Mouse (Mus musculus): ENCODE data around the gene Gm867. TPM values are rescaled to one million over a fixed set of nuclear protein-coding genes. Genes with fewer than 3 reads are reported as not detected.

Gene Gm867
- polyA plus RNA-seq, 1 experiment from 2014 or later: 0.20 TPM

GRCm38 (mm10) chr10:75889406-75890153, 50.9 kb downstream of the Gm867 start:
- H3K9ac ChIP-seq (replicated peaks; ENCODE audit: low read depth, low read length): no peak overlapping the region; the same call in 1 of the 2 replicates

More at GRCm38 (mm10) chr10:75889406-75890153, 50.9 kb downstream of the Gm867 start:
- Histone ChIP-seq H3K27ac (ENCODE audit: low read length) (no peak overlapping the region), H3K4me3 (replicated peaks; ENCODE audit: low read length) (no peak overlapping the region), H3K27me3 (replicated peaks; ENCODE audit: control insufficient read depth, insufficient read depth, low read length) (no peaks in the 10 kb centered on the region), H3K9me3 (ENCODE audit: control insufficient read depth, low read length) (no peaks in the 10 kb centered on the region), H3K36me3 (ENCODE audit: control insufficient read depth, insufficient read depth) (no peaks in the 10 kb centered on the region; the same call in 1 of the 2 replicates), H3K4me1 (replicated peaks; ENCODE audit: control insufficient read depth, insufficient read depth, low read length) (peaks cover 10% of the 10 kb centered on the region), H3K4me2 (ENCODE audit: low read length) (no peak overlapping the region)
- ATAC-seq: no peak
- 65% methylated on average over 8 of the region's 8 CpGs for WGBS

Other genes starting within 250 kb of the Gm867 start
- gene Cabin1, start 176.3 kb downstream of the Gm867 start, polyA plus RNA-seq (2015; fragmentation: Nextera tagmentation; extraction: Ambion mirVana): 33.2 and 41.1 TPM in 2 replicates
- 55.9 and 57.0 TPM in 2 replicates for gene Ddt, start 167.3 kb downstream of the Gm867 start, polyA plus RNA-seq (2015; fragmentation: Nextera tagmentation; extraction: Ambion mirVana)
- gene Gm20441, start 159.7 kb downstream of the Gm867 start, polyA plus RNA-seq (2015; fragmentation: Nextera tagmentation; extraction: Ambion mirVana): not detected in 2 replicates
- gene Gstt3, start 159.3 kb downstream of the Gm867 start, polyA plus RNA-seq (2015; fragmentation: Nextera tagmentation; extraction: Ambion mirVana): 0.77 and 1.2 TPM in 2 replicates
- gene Gstt1, start 142.1 kb downstream of the Gm867 start, polyA plus RNA-seq (2015; fragmentation: Nextera tagmentation; extraction: Ambion mirVana): 10.5 and 15.2 TPM in 2 replicates
- gene Gstt4, start 118.1 kb downstream of the Gm867 start, polyA plus RNA-seq (2015; fragmentation: Nextera tagmentation; extraction: Ambion mirVana): not detected in 2 replicates
- gene Gstt2, start 103.2 kb downstream of the Gm867 start, polyA plus RNA-seq (2015; fragmentation: Nextera tagmentation; extraction: Ambion mirVana): 4.0 and 4.2 TPM in 2 replicates
- 1,679 and 1,753 TPM in 2 replicates for gene Mif, start 80.4 kb downstream of the Gm867 start, polyA plus RNA-seq (2015; fragmentation: Nextera tagmentation; extraction: Ambion mirVana)
- 2.0 and 3.3 TPM in 2 replicates for gene Derl3, start 47.3 kb downstream of the Gm867 start, polyA plus RNA-seq (2015; fragmentation: Nextera tagmentation; extraction: Ambion mirVana)
- gene Smarcb1, start 19.1 kb downstream of the Gm867 start, polyA plus RNA-seq (2015; fragmentation: Nextera tagmentation; extraction: Ambion mirVana): 325 and 342 TPM in 2 replicates
- 21.8 and 30.7 TPM in 2 replicates for gene Chchd10, start 7.5 kb downstream of the Gm867 start, polyA plus RNA-seq (2015; fragmentation: Nextera tagmentation; extraction: Ambion mirVana)
- gene Mmp11, start 4.2 kb downstream of the Gm867 start, polyA plus RNA-seq (2015; fragmentation: Nextera tagmentation; extraction: Ambion mirVana): 22.2 and 24.3 TPM in 2 replicates
- 0.48 TPM in 1 of 2 replicates, not detected in the other for gene Vpreb3, start 2.4 kb upstream of the Gm867 start, polyA plus RNA-seq (2015; fragmentation: Nextera tagmentation; extraction: Ambion mirVana)
- gene Gm5134, start 13.8 kb upstream of the Gm867 start, polyA plus RNA-seq (2015; fragmentation: Nextera tagmentation; extraction: Ambion mirVana): not detected in 2 replicates
- 12.1 and 12.5 TPM in 2 replicates for gene Zfp280b, start 92.0 kb upstream of the Gm867 start, polyA plus RNA-seq (2015; fragmentation: Nextera tagmentation; extraction: Ambion mirVana)
- gene Slc5a4b, start 170.3 kb upstream of the Gm867 start, polyA plus RNA-seq (2015; fragmentation: Nextera tagmentation; extraction: Ambion mirVana): not detected in 2 replicates
- gene Slc5a4a, start 206.8 kb upstream of the Gm867 start, polyA plus RNA-seq (2015; fragmentation: Nextera tagmentation; extraction: Ambion mirVana): not detected in 2 replicates

Measured in forebrain, embryonic 16.5 days (tissue).